Mouse (Mus musculus): ENCODE data around the gene Shq1.

GRCm38 (mm10) chr6:100562719-100563551 is 108.0 kb downstream of the Shq1 start:
- TF ChIP-seq POLR2A (IDR thresholded peaks at IDR 0.05; ENCODE audit: borderline replicate concordance, insufficient read depth, low read length): no peak
- no peak for TF ChIP-seq CTCF (IDR thresholded peaks at IDR 0.05; ENCODE audit: borderline replicate concordance, insufficient read depth, low read depth, low read length)
